Mouse (Mus musculus) ES-Bruce4 (cell line): ENCODE results near the gene Mcm9. TPM values are rescaled to one million over a fixed set of nuclear protein-coding genes. Genes with fewer than 3 reads are reported as not detected.
A peak's percentile ranks its signal among the peaks of the same experiment; 100 is the strongest.
"Not testable (repeated sequence)": the region's sequence is repeated elsewhere in the genome, so short reads cannot be mapped to it uniquely, and the experiment has no call there.

Experiments used
- H3K27ac ChIP-seq: 2 replicates; pipeline ENCODE4 v1.5.1; 2012; ENCODE audit warnings: low read length, inconsistent platforms; ENCODE audit not compliant: insufficient read depth
- H3K27me3 ChIP-seq: 2 replicates; pipeline ENCODE4 v1.6.1; 2012; ENCODE audit warnings: mild to moderate bottlenecking, low read length, inconsistent platforms; ENCODE audit not compliant: control insufficient read depth, poor library complexity, insufficient read depth, severe bottlenecking
- H3K36me3 ChIP-seq: 2 replicates; pipeline ENCODE4 v1.6.1; 2012; ENCODE audit warnings: inconsistent platforms, mild to moderate bottlenecking, low read length, moderate library complexity; ENCODE audit not compliant: control insufficient read depth, poor library complexity, insufficient read depth, severe bottlenecking
- H3K4me1 ChIP-seq: one replicate; pipeline ENCODE4 v1.8.1; 2011; ENCODE audit warnings: low read length; ENCODE audit not compliant: control insufficient read depth, insufficient read depth
- H3K4me3 ChIP-seq: 2 replicates; pipeline ENCODE4 v1.5.1; 2011; ENCODE audit warnings: low read depth, mild to moderate bottlenecking, low read length
- H3K9ac ChIP-seq: 2 replicates; pipeline ENCODE4 v1.6.1; 2012; ENCODE audit warnings: low read depth, mild to moderate bottlenecking, inconsistent platforms; ENCODE audit not compliant: poor library complexity, severe bottlenecking
- H3K9me3 ChIP-seq: replicated peaks from 2 replicates; pipeline ENCODE4 v1.6.1; 2012; ENCODE audit warnings: mild to moderate bottlenecking, low read length, inconsistent platforms; ENCODE audit not compliant: control insufficient read depth, poor library complexity, insufficient read depth, severe bottlenecking
- CTCF ChIP-seq: IDR thresholded peaks from one replicate; pipeline ENCODE4 v1.8.1; 2011; ENCODE audit warnings: low read depth, low read length
- EP300 ChIP-seq: IDR thresholded peaks from 2 replicates; pipeline ENCODE4 v1.6.1; 2011; ENCODE audit warnings: low read depth, low read length; ENCODE audit not compliant: insufficient read depth
- POLR2A ChIP-seq: IDR thresholded peaks from one replicate; pipeline ENCODE4 v1.8.1; 2011; ENCODE audit warnings: low read length; ENCODE audit not compliant: insufficient read depth
- polyA plus RNA-seq: library from polyadenylated mRNA; stranded (reverse); fragments of >200 nt; gene quantifications from 2 replicates; pipeline ENCODE4 v1.2.4, GENCODE M21; 2011; ENCODE audit warnings: low read depth; ENCODE audit not compliant: missing spikeins, insufficient read depth, insufficient read length

The Mcm9 gene
- polyA plus RNA-seq = 12.8 and 13.9 TPM in 2 replicates

GRCm38 (mm10) chr10:53630339-53630738 is at the start of gene Mcm9:
Mcm9 (minus strand) TSS chr10:53630439.
- Histone ChIP-seq H3K4me3 (peak within 1 kb of the TSS; percentile 100), H3K27ac (peak within 1 kb of the TSS; percentile 68), H3K9ac (peak within 1 kb of the TSS; percentile 95)
- not testable (repeated sequence) for H3K27me3 ChIP-seq, H3K9me3 ChIP-seq, H3K36me3 ChIP-seq, H3K4me1 ChIP-seq

- H3K4me3 ChIP-seq = no peak overlapping the region
- H3K9me3 ChIP-seq = no peaks in the 10 kb centered on the region
- TF ChIP-seq POLR2A = no peak
- no peak for TF ChIP-seq CTCF
- no peak for TF ChIP-seq EP300
- H3K9ac ChIP-seq = no peak overlapping the region
- H3K27me3 ChIP-seq = no peaks in the 10 kb centered on the region
- no peaks in the 10 kb centered on the region for H3K4me1 ChIP-seq
- no peak overlapping the region for H3K27ac ChIP-seq
- no peaks in the 10 kb centered on the region for H3K36me3 ChIP-seq
Observed at GRCm38 (mm10) chr10:53661788-53662187, 31.5 kb upstream of the Mcm9 start.

- not testable (repeated sequence) for H3K4me1 ChIP-seq, H3K9me3 ChIP-seq, H3K4me3 ChIP-seq, H3K36me3 ChIP-seq, H3K9ac ChIP-seq, H3K27me3 ChIP-seq, H3K27ac ChIP-seq
Observed at GRCm38 (mm10) chr10:53654239-53654638, 24.0 kb upstream of the Mcm9 start.

- H3K36me3 ChIP-seq = no peaks in the 10 kb centered on the region
- no peaks in the 10 kb centered on the region for H3K4me1 ChIP-seq
- H3K9me3 ChIP-seq = no peaks in the 10 kb centered on the region
Observed at GRCm38 (mm10) chr10:53650683-53651082, 20.4 kb upstream of the Mcm9 start.

GRCm38 (mm10) chr10:53641507-53641906 is 11.3 kb upstream of the Mcm9 start:
- Histone ChIP-seq H3K4me3 (no peak overlapping the region), H3K9me3 (no peaks in the 10 kb centered on the region), H3K27me3 (no peaks in the 10 kb centered on the region), H3K9ac (no peak overlapping the region), H3K36me3 (no peaks in the 10 kb centered on the region), H3K4me1 (no peaks in the 10 kb centered on the region), H3K27ac (no peak overlapping the region)
- TF ChIP-seq CTCF = no peak
- no peak for TF ChIP-seq EP300
- no peak for TF ChIP-seq POLR2A

More at GRCm38 (mm10) chr10:53650683-53651082, 20.4 kb upstream of the Mcm9 start:
- H3K27ac ChIP-seq = no peak overlapping the region
- H3K27me3 ChIP-seq = no peaks in the 10 kb centered on the region
- TF ChIP-seq EP300 = no peak
- no peak for TF ChIP-seq POLR2A
- TF ChIP-seq CTCF = no peak
- no peak overlapping the region for H3K9ac ChIP-seq
- no peak overlapping the region for H3K4me3 ChIP-seq

GRCm38 (mm10) chr10:53635246-53635971 is 5.2 kb upstream of the Mcm9 start:
- Histone ChIP-seq H3K27ac (no peak overlapping the region), H3K9ac (no peak overlapping the region), H3K27me3 (no peaks in the 10 kb centered on the region), H3K4me1 (no peaks in the 10 kb centered on the region), H3K9me3 (no peaks in the 10 kb centered on the region), H3K36me3 (no peaks in the 10 kb centered on the region), H3K4me3 (no peak overlapping the region)
- TF ChIP-seq EP300 (no peak), CTCF (no peak), POLR2A (no peak)
